Mouse (Mus musculus) hindbrain, embryonic 11.5 days (tissue): ENCODE measurements around the gene Gbp4. TPM values are rescaled to one million over a fixed set of nuclear protein-coding genes. Genes with fewer than 3 reads are reported as not detected.
"Not testable (repeated sequence)": the region's sequence is repeated elsewhere in the genome, so short reads cannot be mapped to it uniquely, and the experiment has no call there.

Experiments
- ATAC-seq: fragments of 200-750 bp; cut with Nextera tagmentation; 2 replicates; pipeline ENCODE4 v1.8.0; 2017; ENCODE audit warnings: mild to moderate bottlenecking, moderate TSS enrichment, moderate library complexity; ENCODE audit not compliant: low FRiP score
- DNase-seq: peaks from one replicate; pipeline ENCODE4 v3.0.0-alpha.2; 2015; ENCODE audit warnings: low spot score
- H3K27ac ChIP-seq: fragments of 300-500 bp; sonication (generic); 2 replicates; pipeline ENCODE4 v1.5.1; 2014; ENCODE audit warnings: mild to moderate bottlenecking, low read depth, low read length
- H3K27me3 ChIP-seq: fragments of 300-500 bp; sonication (generic); 2 replicates; pipeline ENCODE4 v1.6.1; 2014; ENCODE audit warnings: mild to moderate bottlenecking, low read length, moderate library complexity, mixed read lengths; ENCODE audit not compliant: control insufficient read depth, insufficient read depth
- H3K36me3 ChIP-seq: fragments of 300-500 bp; sonication (generic); 2 replicates; pipeline ENCODE4 v1.6.1; 2014; ENCODE audit warnings: mild to moderate bottlenecking, low read length, moderate library complexity, mixed read lengths; ENCODE audit not compliant: control insufficient read depth, insufficient read depth
- H3K4me1 ChIP-seq: fragments of 300-500 bp; sonication (generic); replicated peaks from 2 replicates; pipeline ENCODE4 v1.6.1; 2014; ENCODE audit warnings: low read length, mixed read lengths; ENCODE audit not compliant: control insufficient read depth, insufficient read depth
- H3K4me2 ChIP-seq: fragments of 300-500 bp; sonication (generic); replicated peaks from 2 replicates; pipeline ENCODE4 v1.6.1; 2014; ENCODE audit warnings: mild to moderate bottlenecking, low read depth, low read length
- H3K4me3 ChIP-seq: fragments of 300-500 bp; sonication (generic); 2 replicates; pipeline ENCODE4 v1.5.1; 2014; ENCODE audit warnings: low read depth, low read length
- H3K9ac ChIP-seq: fragments of 300-500 bp; sonication (generic); 2 replicates; pipeline ENCODE4 v1.6.1; 2014; ENCODE audit warnings: low read depth, low read length
- H3K9me3 ChIP-seq: fragments of 300-500 bp; sonication (generic); 2 replicates; pipeline ENCODE4 v1.6.1; 2016; ENCODE audit warnings: low read length; ENCODE audit not compliant: control insufficient read depth
- whole genome bisulfite sequencing: fragments of 180-500 bp; shearing (Covaris S2); extraction: QIAGEN DNeasy Blood & Tissue Kit; methylation state at CpG from one replicate; pipeline ENCODE4 v1.1.7; 2014; 5-methylcytosine and 5-hydroxymethylcytosine counted together
- polyA plus RNA-seq: library from polyadenylated mRNA; unstranded; fragments of >200 nt; fragmentation: Nextera tagmentation; extraction: Ambion mirVana; gene quantifications from 2 replicates; pipeline ENCODE4 v1.2.1, GENCODE M21; 2014

Gbp4 gene
- polyA plus RNA-seq, 1 experiment from 2014 or later, result 0.39 TPM

DNA sequence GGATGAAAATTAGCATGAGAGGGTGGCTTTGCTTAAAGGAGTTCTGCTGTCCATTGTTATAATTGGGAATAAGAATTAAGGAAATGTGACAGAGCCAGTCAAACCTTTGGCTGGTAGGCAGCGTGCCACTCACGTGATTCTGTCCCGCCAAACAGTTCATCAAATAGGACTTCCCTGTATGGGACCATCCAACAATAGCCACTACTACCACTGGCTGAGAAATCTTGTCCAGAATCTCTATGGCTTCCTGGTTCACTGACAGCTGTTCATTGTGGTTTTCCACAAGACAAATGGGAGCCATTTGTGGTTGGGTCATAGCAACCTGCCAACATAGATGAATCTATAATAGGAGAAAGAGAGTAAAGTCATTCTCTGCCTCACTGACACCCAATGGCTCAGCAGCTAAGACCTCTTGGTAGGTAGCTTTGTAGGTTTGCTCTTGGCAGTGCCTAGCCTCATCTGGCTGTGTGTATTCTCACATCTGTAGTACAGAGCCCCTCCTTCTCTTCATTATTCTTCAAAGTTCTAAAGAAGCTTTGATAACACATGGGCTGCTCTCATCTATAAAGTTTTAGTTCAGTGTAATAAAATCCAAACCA, 2.6 kb downstream of the Gbp4 start:
- not testable (repeated sequence) for H3K9ac ChIP-seq, H3K4me2 ChIP-seq, DNase-seq, H3K4me3 ChIP-seq, H3K36me3 ChIP-seq, H3K9me3 ChIP-seq, H3K27ac ChIP-seq, ATAC-seq, H3K4me1 ChIP-seq, H3K27me3 ChIP-seq
- 86% methylated on average over 3 of the region's 3 CpGs for WGBS

GRCm38 (mm10) chr5:105121731-105122130, 17.7 kb downstream of the Gbp4 start:
- H3K4me2 ChIP-seq, H3K27me3 ChIP-seq, ATAC-seq, DNase-seq, H3K9me3 ChIP-seq, H3K4me1 ChIP-seq, H3K27ac ChIP-seq, H3K4me3 ChIP-seq, H3K36me3 ChIP-seq, H3K9ac ChIP-seq: not testable (repeated sequence)
- 84% methylated on average over 6 of the region's 6 CpGs for WGBS

DNA sequence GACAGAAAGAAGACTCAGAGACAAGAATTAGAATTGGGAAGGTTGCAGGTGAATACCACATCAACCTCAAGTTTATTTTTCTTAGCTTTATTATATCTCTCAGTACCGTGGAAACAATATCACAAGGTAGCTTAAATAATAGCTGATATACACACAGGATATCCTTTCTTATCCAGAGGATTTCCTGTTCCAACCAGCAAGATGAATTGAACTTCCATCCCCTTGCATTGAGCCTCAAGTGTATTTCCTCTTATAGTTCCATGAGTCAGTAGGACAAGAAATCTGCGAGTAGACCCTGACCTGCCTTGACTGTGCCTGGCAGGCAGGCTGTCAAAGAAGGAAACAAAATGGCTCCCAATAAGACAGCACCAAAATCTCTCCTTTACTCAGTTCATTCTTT, 23.6 kb downstream of the Gbp4 start:
- Histone ChIP-seq H3K36me3 (no peaks in the 10 kb centered on the region), H3K9ac (no peak overlapping the region), H3K4me3 (no peak overlapping the region), H3K27ac (no peak overlapping the region), H3K27me3 (no peaks in the 10 kb centered on the region), H3K9me3 (no peaks in the 10 kb centered on the region), H3K4me1 (no peaks in the 10 kb centered on the region), H3K4me2 (no peak overlapping the region)
- DNase-seq, result no peak
- no peak for ATAC-seq
- WGBS, result 93% methylated on average over 2 of the region's 2 CpGs

DNA sequence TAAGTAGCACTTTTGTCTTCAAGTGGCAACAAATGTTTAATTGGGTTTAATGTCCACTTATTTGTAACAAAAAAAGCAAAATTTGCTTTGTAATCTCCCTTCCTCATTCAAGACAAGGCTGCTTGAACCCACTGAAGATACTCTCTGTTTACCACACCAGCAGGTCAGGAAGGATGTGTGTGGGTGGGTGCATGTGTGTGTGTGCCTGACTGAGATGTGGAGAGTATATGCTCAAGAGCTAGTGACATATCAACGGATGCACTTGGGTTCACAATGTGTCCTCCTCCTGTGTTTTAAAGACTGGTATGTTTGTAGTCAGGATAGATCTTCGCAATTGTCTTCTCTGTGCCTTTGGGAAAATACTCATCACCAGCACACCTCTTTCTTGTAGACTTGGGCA, 24.7 kb downstream of the Gbp4 start:
- no peak overlapping the region for H3K9ac ChIP-seq
- no peak for ATAC-seq
- WGBS, result 90% methylated on average over 2 of the region's 2 CpGs

DNA sequence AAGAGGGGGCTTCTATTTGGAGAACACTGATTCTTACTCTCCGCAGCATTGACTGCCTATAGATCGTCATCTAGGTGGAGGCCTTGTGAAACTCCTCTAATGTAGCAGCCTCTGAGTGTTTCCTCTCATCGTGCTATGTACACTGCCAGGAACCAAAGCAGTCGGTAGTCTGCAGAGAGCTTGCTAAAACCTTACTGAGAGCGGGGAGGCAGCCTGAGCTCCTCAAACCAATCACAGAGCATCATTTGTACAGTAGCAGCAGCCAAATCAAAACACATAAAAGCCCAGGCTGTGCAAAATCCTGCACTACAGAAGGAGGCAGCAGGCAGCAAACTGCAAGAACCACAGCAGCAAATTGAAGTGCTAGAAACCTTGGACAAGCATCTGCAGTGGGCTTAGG, 25.7 kb downstream of the Gbp4 start:
- Histone ChIP-seq H3K4me1 (no peaks in the 10 kb centered on the region), H3K9me3 (no peaks in the 10 kb centered on the region), H3K4me2 (no peak overlapping the region), H3K4me3 (no peak overlapping the region), H3K27ac (no peak overlapping the region), H3K36me3 (no peaks in the 10 kb centered on the region), H3K27me3 (no peaks in the 10 kb centered on the region), H3K9ac (no peak overlapping the region)
- WGBS, result 96% methylated on average over 5 of the region's 5 CpGs
- no peak for DNase-seq
- ATAC-seq, result no peak

More for the DNA sequence above, 24.7 kb downstream of the Gbp4 start:
- H3K4me3 ChIP-seq, result no peak overlapping the region
- no peaks in the 10 kb centered on the region for H3K4me1 ChIP-seq
- H3K27ac ChIP-seq, result no peak overlapping the region
- H3K36me3 ChIP-seq, result no peaks in the 10 kb centered on the region
- H3K9me3 ChIP-seq, result no peaks in the 10 kb centered on the region
- no peak for DNase-seq
- no peaks in the 10 kb centered on the region for H3K27me3 ChIP-seq
- no peak overlapping the region for H3K4me2 ChIP-seq

DNA sequence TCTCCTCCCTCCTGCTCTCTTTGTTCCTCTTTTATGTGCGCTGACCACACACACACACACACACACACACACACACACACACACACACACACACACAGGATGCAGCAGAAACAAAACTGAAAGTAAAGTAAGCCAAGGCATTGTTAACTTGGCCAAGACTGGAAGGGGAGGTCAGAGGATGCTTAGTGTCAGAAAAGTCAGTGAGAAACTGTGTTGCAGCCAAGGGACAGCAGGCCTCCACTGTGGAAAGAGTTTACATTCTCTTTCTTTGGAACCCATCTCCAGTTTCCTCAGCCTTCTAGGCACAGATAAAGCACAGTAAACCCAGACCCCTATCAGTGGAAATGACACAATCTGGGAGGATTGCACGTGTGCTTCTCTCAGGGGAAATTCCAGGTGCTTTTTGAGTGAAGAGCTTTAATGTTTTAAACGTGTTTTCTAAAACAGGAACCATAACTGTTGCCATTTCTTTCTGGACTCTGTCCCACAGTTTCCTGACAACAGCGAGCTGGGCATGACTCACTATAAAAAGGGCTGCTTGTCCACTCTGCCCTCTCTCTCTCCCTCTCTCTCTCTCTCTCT, 29.0 kb downstream of the Gbp4 start:
- H3K4me3 ChIP-seq, ATAC-seq, H3K4me1 ChIP-seq, H3K36me3 ChIP-seq, H3K9me3 ChIP-seq, H3K27ac ChIP-seq, H3K9ac ChIP-seq, H3K4me2 ChIP-seq, H3K27me3 ChIP-seq: not testable (repeated sequence)
- DNase-seq, result peak; percentile 4
- 23% methylated on average over 3 of the region's 4 CpGs for WGBS

GRCm38 (mm10) chr5:105109775-105110174, 29.6 kb downstream of the Gbp4 start:
- WGBS, result 46% methylated on average over 1 of the region's 1 CpGs
- DNase-seq, ATAC-seq: not testable (repeated sequence)

GRCm38 (mm10) chr5:105105689-105106088, 33.7 kb downstream of the Gbp4 start:
- not testable (repeated sequence) for H3K9ac ChIP-seq, H3K4me3 ChIP-seq, H3K9me3 ChIP-seq, H3K27ac ChIP-seq, H3K4me2 ChIP-seq, H3K36me3 ChIP-seq, DNase-seq, H3K27me3 ChIP-seq, H3K4me1 ChIP-seq, ATAC-seq
- WGBS, result 72% methylated on average over 2 of the region's 2 CpGs

More at GRCm38 (mm10) chr5:105109775-105110174, 29.6 kb downstream of the Gbp4 start:
- not testable (repeated sequence) for H3K9ac ChIP-seq, H3K4me1 ChIP-seq, H3K4me3 ChIP-seq, H3K9me3 ChIP-seq, H3K27ac ChIP-seq, H3K27me3 ChIP-seq, H3K36me3 ChIP-seq, H3K4me2 ChIP-seq

DNA sequence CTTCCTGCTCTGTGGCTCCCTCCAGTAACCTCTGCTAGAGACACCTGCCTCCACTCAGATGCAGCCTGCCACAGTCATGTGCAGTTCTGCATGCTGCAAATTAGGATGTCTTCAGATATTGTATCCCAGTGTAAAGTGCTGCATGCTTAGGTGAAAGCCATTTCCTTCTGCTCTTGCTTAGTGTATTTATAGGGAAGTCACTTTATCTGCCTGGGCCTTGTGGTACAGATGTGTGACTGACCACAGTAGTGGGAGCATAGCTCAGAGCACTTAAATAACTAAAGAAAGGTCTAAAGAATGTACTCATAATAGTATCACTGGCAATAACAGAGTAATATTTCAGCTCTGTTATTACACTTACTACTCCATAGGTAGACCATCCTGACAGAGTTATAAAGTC, 57.5 kb downstream of the Gbp4 start:
- Histone ChIP-seq H3K9ac (no peak overlapping the region), H3K4me2 (no peak overlapping the region), H3K9me3 (no peaks in the 10 kb centered on the region), H3K4me3 (no peak overlapping the region), H3K4me1 (no peaks in the 10 kb centered on the region), H3K27ac (no peak overlapping the region), H3K36me3 (no peaks in the 10 kb centered on the region), H3K27me3 (no peaks in the 10 kb centered on the region)
- ATAC-seq (no peak), DNase-seq (no peak)
